Mouse (Mus musculus) hindbrain, embryonic 15.5 days (tissue): Measurements from ENCODE around the gene Zdhhc15. TPM values are rescaled to one million over a fixed set of nuclear protein-coding genes. Genes with fewer than 3 reads are reported as not detected.
"Not testable (repeated sequence)": the region's sequence is repeated elsewhere in the genome, so short reads cannot be mapped to it uniquely, and the experiment has no call there.

ENCODE experiments used
- ATAC-seq: fragments of 200-750 bp; cut with Nextera tagmentation; 2 replicates; pipeline ENCODE4 v1.8.0; 2017; ENCODE audit warnings: low read depth, moderate number of reproducible peaks, moderate TSS enrichment; ENCODE audit not compliant: low FRiP score
- H3K27ac ChIP-seq: fragments of 300-500 bp; sonication (generic); replicated peaks from 2 replicates; pipeline ENCODE4 v1.5.1; 2015; ENCODE audit warnings: mild to moderate bottlenecking, inconsistent platforms
- H3K27me3 ChIP-seq: fragments of 300-500 bp; sonication (generic); 2 replicates; pipeline ENCODE4 v1.6.1; 2015; ENCODE audit warnings: control low read depth, inconsistent platforms
- H3K36me3 ChIP-seq: fragments of 300-500 bp; sonication (generic); 2 replicates; pipeline ENCODE4 v1.6.1; 2015; ENCODE audit warnings: control low read depth, inconsistent platforms
- H3K4me1 ChIP-seq: fragments of 300-500 bp; sonication (generic); replicated peaks from 2 replicates; pipeline ENCODE4 v1.6.1; 2015; ENCODE audit warnings: control low read depth, inconsistent platforms
- H3K4me2 ChIP-seq: fragments of 300-500 bp; sonication (generic); 2 replicates; pipeline ENCODE4 v1.6.1; 2015; ENCODE audit warnings: moderate library complexity, mild to moderate bottlenecking, inconsistent platforms
- H3K4me3 ChIP-seq: fragments of 300-500 bp; sonication (generic); 2 replicates; pipeline ENCODE4 v1.5.1; 2015; ENCODE audit warnings: mild to moderate bottlenecking, inconsistent platforms
- H3K9ac ChIP-seq: fragments of 300-500 bp; sonication (generic); 2 replicates; pipeline ENCODE4 v1.6.1; 2015; ENCODE audit warnings: inconsistent platforms
- H3K9me3 ChIP-seq: fragments of 300-500 bp; sonication (generic); 2 replicates; pipeline ENCODE4 v1.6.1; 2016; ENCODE audit warnings: control low read depth, inconsistent platforms
- WGBS: fragments of 180-500 bp; shearing (Covaris S2); methylation state at CpG from one replicate; pipeline ENCODE4 v1.1.7; 2015; 5-methylcytosine and 5-hydroxymethylcytosine counted together
- polyA plus RNA-seq: library from polyadenylated mRNA; unstranded; fragments of >200 nt; fragmentation: Nextera tagmentation; extraction: Ambion mirVana; gene quantifications from 2 replicates; pipeline ENCODE4 v1.2.1, GENCODE M21; 2015

The Zdhhc15 gene
- polyA plus RNA-seq: 4.0 and 4.8 TPM in 2 replicates

DNA sequence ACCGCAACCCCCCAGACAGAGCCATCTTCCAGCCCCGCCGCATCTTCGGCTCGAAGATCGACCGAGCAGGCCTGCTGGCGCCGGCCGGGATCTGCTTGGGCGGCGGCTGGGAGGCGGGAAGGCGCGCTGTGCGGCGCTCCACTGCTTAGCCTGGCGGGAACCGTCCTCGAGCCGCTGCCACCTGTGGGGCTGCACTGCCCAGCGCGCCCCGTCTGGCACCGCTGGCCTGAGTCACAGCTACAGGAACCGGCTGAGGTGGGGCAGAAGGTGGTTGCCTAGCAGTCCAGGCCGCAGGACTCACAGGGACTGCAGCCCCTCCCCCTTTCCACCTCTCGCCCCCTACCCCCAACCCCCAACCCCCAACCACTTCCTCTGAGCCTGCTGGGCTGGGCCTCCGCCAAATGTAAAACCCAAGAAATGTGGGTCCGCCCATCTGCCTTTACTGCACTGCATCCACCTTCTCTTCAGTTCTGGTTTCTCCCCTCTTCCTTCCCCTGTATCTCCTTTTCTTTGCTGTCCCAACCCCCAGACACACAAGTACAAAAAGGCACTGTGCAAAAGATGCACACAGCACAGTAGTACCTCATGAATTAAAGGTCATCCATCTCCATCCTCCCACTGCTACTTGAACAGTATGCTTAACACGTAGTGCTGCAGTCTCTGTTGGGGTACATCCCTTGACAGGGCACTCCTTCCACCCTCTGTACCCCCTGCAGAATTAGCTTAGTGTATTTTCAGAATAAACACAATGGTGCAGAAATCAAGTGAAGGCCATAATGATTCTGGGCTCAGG lies at the start of gene Zdhhc15:
Gene Zdhhc15 (minus strand): TSS at position 308 of the 793 bp plus-strand sequence.
- peak within 1 kb of the TSS; percentile 47 for H3K9ac ChIP-seq
- peak within 1 kb of the TSS; percentile 55 for H3K4me3 ChIP-seq
- peak within 1 kb of the TSS; percentile 65 for H3K27ac ChIP-seq
- no peaks in the 10 kb centered on the region for H3K27me3 ChIP-seq
- ATAC-seq: peak; percentile 93
- peak within 1 kb of the TSS; percentile 61 for H3K4me2 ChIP-seq
- 15% methylated on average over 30 of the region's 31 CpGs for WGBS
- H3K36me3 ChIP-seq: no peaks in the 10 kb centered on the region
- no peaks in the 10 kb centered on the region for H3K4me1 ChIP-seq
- no peaks in the 10 kb centered on the region for H3K9me3 ChIP-seq

DNA sequence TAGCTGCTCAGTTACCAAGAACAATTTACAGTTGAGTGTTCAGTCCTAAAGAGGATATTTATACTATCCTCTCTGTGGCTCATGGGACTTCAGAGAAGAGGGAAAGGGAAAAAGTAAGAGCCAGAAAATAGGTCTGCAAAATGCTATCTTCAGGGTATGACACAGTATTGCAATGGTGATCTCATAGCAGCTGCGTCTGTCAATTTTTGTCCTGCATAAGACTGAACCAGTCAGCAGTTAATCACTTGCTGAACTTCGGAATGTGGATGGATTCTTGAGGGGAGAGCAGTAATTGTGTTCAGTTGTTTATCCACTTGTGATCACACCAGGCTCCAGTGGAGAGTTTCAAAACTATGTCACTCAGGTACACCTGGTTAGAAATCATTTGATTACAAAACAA lies 37.1 kb upstream of the Zdhhc15 start:
- Histone ChIP-seq H3K9me3 (no peaks in the 10 kb centered on the region), H3K36me3 (no peaks in the 10 kb centered on the region), H3K27ac (no peak overlapping the region), H3K4me1 (no peaks in the 10 kb centered on the region), H3K4me3 (no peak overlapping the region), H3K27me3 (no peaks in the 10 kb centered on the region), H3K4me2 (no peak overlapping the region), H3K9ac (no peak overlapping the region)
- ATAC-seq: no peak
- WGBS: 88% methylated on average over 2 of the region's 2 CpGs

DNA sequence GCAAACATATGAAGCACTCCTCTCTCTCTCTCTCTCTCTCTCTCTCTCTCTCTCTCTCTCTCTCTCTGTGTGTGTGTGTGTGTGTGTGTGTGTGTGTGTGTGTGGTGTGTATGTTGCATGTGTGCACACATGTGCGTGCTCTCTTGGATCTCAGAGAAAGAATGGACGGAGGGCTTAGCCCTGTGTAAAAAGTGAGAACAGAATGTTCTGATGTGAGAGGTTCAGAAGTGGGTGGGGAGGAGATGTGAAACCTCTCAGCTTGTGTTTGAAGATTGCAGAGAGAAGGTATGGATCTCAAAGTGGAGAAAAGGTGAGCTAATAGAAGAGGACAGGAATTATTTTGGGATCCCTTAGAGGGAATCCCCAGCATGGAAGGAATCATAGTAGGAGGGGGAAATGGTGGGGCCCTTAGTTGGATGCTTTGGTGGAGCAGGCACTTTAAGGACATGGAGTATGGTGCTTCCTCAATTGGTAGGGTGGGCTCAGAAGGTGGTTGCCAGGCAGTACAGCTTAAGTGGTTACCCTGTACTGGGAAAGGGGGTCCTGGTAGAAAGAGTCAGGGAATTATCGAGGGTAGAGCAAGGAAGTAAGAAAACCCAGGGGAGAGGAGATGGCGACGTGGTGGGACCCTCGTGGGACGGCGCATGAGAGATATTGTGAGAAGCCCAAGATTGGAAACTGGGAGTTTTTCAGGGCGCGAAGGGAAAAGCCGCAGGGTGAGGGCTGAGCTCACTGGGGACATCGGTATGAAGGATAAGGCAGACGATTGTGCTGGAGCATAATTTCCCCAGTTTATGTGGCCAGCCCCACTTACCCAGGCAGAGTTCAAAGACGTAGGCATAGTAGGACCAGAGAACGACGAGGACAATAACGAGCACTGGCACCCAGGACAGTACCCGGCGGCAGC lies 761 bp downstream of the Zdhhc15 start:
- peak overlapping the region; percentile 65 for H3K27ac ChIP-seq
- H3K4me1 ChIP-seq: no peaks in the 10 kb centered on the region
- no peaks in the 10 kb centered on the region for H3K36me3 ChIP-seq
- H3K9ac ChIP-seq: peak overlapping the region; percentile 47
- H3K9me3 ChIP-seq: no peaks in the 10 kb centered on the region
- ATAC-seq: peak; percentile 47
- peak overlapping the region; percentile 61 for H3K4me2 ChIP-seq
- 20% methylated on average over 19 of the region's 19 CpGs for WGBS
- peak overlapping the region; percentile 55 for H3K4me3 ChIP-seq
- H3K27me3 ChIP-seq: no peaks in the 10 kb centered on the region

DNA sequence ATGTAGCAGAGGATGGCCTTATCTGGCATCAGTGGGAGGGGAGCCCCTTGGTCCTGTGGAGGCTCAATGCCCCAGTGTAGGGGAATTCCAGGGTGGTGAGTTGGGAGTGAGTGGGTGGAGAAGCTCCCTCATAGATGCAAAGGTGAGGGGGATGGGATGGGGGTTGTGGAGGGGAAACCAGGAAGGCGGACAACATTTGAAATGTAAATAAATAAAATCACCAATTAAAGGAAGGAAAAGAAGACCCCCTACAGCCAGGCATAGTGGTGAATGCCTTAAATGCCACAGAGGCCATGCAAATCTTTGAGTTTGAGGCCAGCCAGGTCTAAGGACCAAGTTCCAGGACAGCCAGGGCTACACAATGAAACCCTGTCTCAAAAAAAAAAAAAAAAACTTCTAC lies 13.9 kb downstream of the Zdhhc15 start:
- WGBS: 86% methylated on average over 1 of the region's 1 CpGs
- no peak for ATAC-seq
- no peaks in the 10 kb centered on the region; the same call in 1 of the 2 replicates for H3K9me3 ChIP-seq

DNA sequence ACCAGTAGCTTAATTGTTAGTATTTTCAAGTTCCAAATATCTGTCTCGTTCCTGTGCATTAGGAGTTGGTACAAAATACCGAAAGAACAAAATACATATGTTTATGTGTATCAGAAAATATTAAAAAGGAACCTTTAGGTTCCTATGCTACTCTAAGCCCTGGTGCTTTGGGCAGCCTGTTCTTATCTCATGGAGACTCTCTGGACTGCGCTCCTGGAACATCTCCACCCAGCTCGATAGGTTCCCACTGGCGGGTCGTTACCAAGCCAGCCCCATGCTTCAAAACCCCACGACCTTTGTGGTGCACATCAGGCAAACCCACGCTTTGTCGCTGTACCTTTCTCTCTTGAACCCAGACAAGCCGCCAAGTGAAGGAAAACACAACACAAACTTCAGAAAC lies 58.3 kb downstream of the Zdhhc15 start:
- Histone ChIP-seq H3K4me2 (no peak overlapping the region), H3K36me3 (no peaks in the 10 kb centered on the region), H3K27me3 (no peaks in the 10 kb centered on the region), H3K4me1 (no peaks in the 10 kb centered on the region), H3K27ac (no peak overlapping the region), H3K9ac (no peak overlapping the region), H3K9me3 (no peaks in the 10 kb centered on the region), H3K4me3 (no peak overlapping the region)
- 90% methylated on average over 10 of the region's 10 CpGs for WGBS
- no peak for ATAC-seq

More for the DNA sequence above, 13.9 kb downstream of the Zdhhc15 start:
- Histone ChIP-seq H3K4me1 (no peaks in the 10 kb centered on the region), H3K4me3 (no peak overlapping the region), H3K4me2 (no peak overlapping the region), H3K36me3 (no peaks in the 10 kb centered on the region), H3K27ac (no peak overlapping the region), H3K9ac (no peak overlapping the region), H3K27me3 (0 out of 2 replicates have a peak, but pooled peaks cover 6% of the 10 kb centered on the region)

DNA sequence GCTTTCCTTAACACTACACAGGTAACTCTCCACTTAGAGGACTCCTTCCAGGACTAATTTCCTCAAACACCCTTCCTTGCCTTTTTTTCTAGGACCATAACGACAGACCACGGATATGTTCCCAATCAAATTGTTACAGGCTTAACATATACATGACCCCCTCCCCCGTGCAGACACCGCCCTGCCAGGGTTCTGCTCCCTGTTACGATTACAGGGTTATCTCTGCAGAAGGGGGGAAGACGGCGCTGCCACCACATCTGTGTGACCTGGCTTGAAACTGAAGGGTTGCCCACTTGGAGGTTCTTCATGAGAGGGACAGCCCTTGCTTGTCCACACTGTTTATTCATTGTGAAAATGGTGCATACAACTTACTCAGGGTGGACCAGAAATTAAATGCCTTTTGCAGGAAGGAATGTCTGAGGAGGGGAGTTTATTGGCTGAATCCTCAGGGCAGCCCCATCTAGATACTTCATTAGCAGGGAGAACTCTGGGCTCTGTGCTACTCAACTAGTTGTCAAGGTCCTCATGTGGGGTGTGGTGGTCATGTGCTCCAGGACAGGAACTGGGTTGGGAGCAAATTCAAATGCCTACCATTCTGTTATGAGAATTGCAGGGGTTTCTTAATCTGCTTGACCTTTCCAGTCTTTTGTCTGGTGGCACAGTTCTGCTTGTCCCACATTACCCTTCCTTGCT lies 67.0 kb downstream of the Zdhhc15 start:
- not testable (repeated sequence) for H3K9me3 ChIP-seq, H3K4me2 ChIP-seq, H3K9ac ChIP-seq, H3K27me3 ChIP-seq, H3K27ac ChIP-seq, H3K36me3 ChIP-seq, H3K4me1 ChIP-seq, H3K4me3 ChIP-seq, ATAC-seq
- WGBS: 94% methylated on average over 2 of the region's 7 CpGs

DNA sequence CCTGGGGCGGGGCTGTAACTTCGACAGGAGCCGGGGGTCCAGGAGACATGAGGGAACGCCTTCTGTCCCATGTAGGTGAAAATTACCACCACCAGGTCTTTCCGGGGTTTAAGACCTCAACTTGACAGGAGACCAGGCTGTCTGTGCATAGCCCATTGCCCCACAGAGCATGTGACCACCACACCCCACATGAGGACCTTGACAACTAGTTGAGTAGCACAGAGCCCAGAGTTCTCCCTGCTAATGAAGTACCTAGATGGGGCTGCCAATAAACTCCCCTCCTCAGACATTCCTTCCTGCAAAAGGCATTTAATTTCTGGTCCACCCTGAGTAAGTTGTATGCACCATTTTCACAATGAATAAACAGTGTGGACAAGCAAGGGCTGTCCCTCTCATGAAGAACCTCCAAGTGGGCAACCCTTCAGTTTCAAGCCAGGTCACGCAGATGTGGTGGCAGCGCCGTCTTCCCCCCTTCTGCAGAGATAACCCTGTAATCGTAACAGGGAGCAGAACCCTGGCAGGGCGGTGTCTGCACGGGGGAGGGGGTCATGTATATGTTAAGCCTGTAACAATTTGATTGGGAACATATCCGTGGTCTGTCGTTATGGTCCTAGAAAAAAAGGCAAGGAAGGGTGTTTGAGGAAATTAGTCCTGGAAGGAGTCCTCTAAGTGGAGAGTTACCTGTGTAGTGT lies 68.5 kb downstream of the Zdhhc15 start:
- H3K4me3 ChIP-seq, H3K4me1 ChIP-seq, H3K9ac ChIP-seq, H3K36me3 ChIP-seq, H3K27ac ChIP-seq, H3K9me3 ChIP-seq, H3K4me2 ChIP-seq, ATAC-seq, H3K27me3 ChIP-seq: not testable (repeated sequence)
- WGBS: 86% methylated on average over 8 of the region's 13 CpGs

DNA sequence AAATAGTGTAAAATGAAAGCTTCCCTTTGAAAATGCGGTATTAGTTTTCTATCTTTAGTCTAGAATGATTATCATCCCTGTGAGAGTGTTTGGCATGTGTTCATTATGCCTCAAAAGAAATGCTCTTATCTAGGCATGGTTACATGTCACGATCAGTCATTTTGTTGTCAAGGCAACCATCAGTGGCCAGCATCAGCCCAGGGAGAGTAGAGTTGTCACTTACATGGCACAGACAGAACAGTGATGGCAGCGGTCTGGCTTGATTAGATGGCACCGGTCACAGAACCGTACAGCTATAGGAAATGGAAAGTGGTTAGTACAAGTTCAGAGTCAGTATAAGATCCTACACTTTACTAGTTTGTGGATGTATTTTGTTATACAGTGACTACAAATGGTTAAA lies 96.9 kb downstream of the Zdhhc15 start:
- H3K4me1 ChIP-seq: no peaks in the 10 kb centered on the region

DNA sequence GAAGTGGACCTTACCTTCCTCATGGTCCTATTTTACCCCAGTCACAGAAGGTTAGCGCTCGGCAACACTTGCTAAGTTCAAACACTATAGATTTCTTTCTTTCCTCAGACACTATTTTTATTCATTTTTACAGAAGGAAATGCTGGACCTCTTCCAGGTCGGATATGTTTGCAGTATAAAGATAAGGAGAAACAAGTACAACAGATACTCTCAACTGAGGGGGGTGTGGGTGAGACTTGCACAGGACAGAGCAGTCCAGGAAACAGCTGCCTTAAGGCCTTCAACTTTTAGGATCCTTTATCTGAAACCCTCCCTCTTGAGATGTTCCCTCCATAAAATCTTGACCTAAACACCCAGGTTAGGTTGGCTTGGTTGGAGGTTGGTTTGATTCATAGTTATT lies 103.4 kb downstream of the Zdhhc15 start:
- Histone ChIP-seq H3K36me3 (no peaks in the 10 kb centered on the region), H3K9me3 (no peaks in the 10 kb centered on the region), H3K27ac (no peak overlapping the region), H3K27me3 (0 out of 2 replicates have a peak, but pooled peaks cover 4% of the 10 kb centered on the region), H3K9ac (no peak overlapping the region), H3K4me1 (no peaks in the 10 kb centered on the region), H3K4me3 (no peak overlapping the region), H3K4me2 (no peak overlapping the region)
- 84% methylated on average over 3 of the region's 3 CpGs for WGBS
- ATAC-seq: no peak

More for the DNA sequence above, 96.9 kb downstream of the Zdhhc15 start:
- peaks cover 5% of the 10 kb centered on the region; the same call in 1 of the 2 replicates for H3K27me3 ChIP-seq
- H3K9ac ChIP-seq: no peak overlapping the region
- no peak overlapping the region for H3K4me2 ChIP-seq
- no peak overlapping the region for H3K27ac ChIP-seq
- no peaks in the 10 kb centered on the region for H3K9me3 ChIP-seq
- whole genome bisulfite sequencing: 63% methylated on average over 5 of the region's 5 CpGs
- ATAC-seq: no peak
- no peaks in the 10 kb centered on the region for H3K36me3 ChIP-seq
- no peak overlapping the region for H3K4me3 ChIP-seq

DNA sequence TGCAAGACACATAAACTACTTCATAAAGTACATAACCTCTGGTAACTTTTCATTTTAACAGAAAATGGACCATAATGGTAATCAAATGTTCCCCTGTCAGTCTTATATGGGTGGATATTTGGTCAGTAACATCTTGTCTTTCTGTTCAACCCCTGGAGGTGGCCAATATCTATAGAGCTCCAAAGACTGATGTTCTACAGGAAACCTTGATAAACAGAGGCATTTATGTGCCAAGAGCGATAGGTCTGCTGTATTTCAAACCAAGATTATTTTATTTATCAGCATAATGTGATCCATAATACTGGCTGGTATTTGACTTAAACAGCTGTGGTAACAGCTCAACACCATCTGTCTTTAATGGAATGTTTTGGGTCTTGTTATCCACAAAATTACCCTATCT lies 125.6 kb downstream of the Zdhhc15 start:
- no peaks in the 10 kb centered on the region for H3K9me3 ChIP-seq
- no peaks in the 10 kb centered on the region for H3K4me1 ChIP-seq
- H3K4me2 ChIP-seq: no peak overlapping the region
- peaks cover 16% of the 10 kb centered on the region; the same call in 1 of the 2 replicates for H3K27me3 ChIP-seq
- ATAC-seq: no peak
- H3K36me3 ChIP-seq: no peaks in the 10 kb centered on the region
- no peak overlapping the region for H3K27ac ChIP-seq
- WGBS: 96% methylated on average over 1 of the region's 1 CpGs
- no peak overlapping the region for H3K4me3 ChIP-seq
- no peak overlapping the region for H3K9ac ChIP-seq

DNA sequence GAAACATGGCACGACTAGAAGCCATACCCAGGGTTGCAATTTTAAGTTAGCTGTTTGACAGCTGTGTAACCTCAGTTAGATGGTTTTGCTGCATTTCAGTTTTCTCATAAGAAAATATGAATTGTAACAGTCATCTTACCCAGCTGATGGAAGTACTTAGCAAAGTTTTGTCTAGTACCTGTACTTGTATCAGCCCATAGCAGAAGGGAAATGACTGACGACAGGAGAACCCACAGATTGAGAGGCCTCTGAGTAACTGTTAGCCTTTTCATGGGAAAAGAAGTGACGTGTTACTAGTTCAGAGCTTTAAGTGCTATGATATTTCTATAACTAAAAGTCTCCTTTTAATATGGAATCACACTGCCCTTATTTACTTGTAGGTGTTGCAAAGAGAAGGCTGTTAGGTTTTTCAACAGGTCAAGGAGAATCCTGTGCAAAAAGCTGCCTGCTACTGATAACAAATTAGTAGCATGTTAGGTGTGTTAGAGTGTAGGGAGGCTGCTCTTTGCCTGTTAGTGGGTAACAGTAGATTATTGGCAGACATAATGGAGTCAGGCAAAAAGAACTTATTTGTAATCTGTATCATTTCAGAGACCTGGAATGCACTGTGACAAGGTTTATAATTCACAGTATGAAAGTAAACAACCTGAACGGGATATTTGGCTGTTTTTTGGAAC lies 126.8 kb downstream of the Zdhhc15 start:
- Histone ChIP-seq H3K36me3 (no peaks in the 10 kb centered on the region), H3K4me1 (no peaks in the 10 kb centered on the region), H3K4me3 (no peak overlapping the region), H3K27ac (no peak overlapping the region), H3K4me2 (no peak overlapping the region), H3K27me3 (peaks cover 18% of the 10 kb centered on the region; the same call in 1 of the 2 replicates), H3K9me3 (no peaks in the 10 kb centered on the region), H3K9ac (no peak overlapping the region)
- WGBS: 77% methylated on average over 4 of the region's 4 CpGs
- no peak for ATAC-seq
